Mouse (Mus musculus) hindbrain, embryonic 16.5 days (tissue): ENCODE data around the gene Stk24. TPM values are rescaled to one million over a fixed set of nuclear protein-coding genes. Genes with fewer than 3 reads are reported as not detected.

Experiments
- ATAC-seq: fragments of 200-750 bp; cut with Nextera tagmentation; 2 replicates; pipeline ENCODE4 v1.8.0; 2017; ENCODE audit warnings: moderate TSS enrichment, moderate library complexity
- H3K27ac ChIP-seq: fragments of 300-500 bp; sonication (generic); 2 replicates; pipeline ENCODE4 v1.5.1; 2014; ENCODE audit warnings: low read depth, mild to moderate bottlenecking, control low read depth, low read length, moderate library complexity
- H3K27me3 ChIP-seq: fragments of 300-500 bp; sonication (generic); replicated peaks from 2 replicates; pipeline ENCODE4 v1.6.1; 2014; ENCODE audit warnings: low read length; ENCODE audit not compliant: control insufficient read depth, insufficient read depth
- H3K36me3 ChIP-seq: fragments of 300-500 bp; sonication (generic); 2 replicates; pipeline ENCODE4 v1.6.1; 2014; ENCODE audit warnings: mild to moderate bottlenecking, low read length, moderate library complexity, mixed read lengths; ENCODE audit not compliant: control insufficient read depth, insufficient read depth
- H3K4me1 ChIP-seq: fragments of 300-500 bp; sonication (generic); 2 replicates; pipeline ENCODE4 v1.6.1; 2014; ENCODE audit warnings: low read depth, low read length; ENCODE audit not compliant: control insufficient read depth, insufficient read depth
- H3K4me2 ChIP-seq: fragments of 300-500 bp; sonication (generic); 2 replicates; pipeline ENCODE4 v1.6.1; 2014; ENCODE audit warnings: mild to moderate bottlenecking, low read length, control low read depth, moderate library complexity
- H3K4me3 ChIP-seq: fragments of 300-500 bp; sonication (generic); 2 replicates; pipeline ENCODE4 v1.5.1; 2014; ENCODE audit warnings: mild to moderate bottlenecking, low read length, control low read depth, moderate library complexity
- H3K9ac ChIP-seq: fragments of 300-500 bp; sonication (generic); 2 replicates; pipeline ENCODE4 v1.6.1; 2014; ENCODE audit warnings: low read depth, mild to moderate bottlenecking, control low read depth, low read length, moderate library complexity
- H3K9me3 ChIP-seq: fragments of 300-500 bp; sonication (generic); 2 replicates; pipeline ENCODE4 v1.6.1; 2014; ENCODE audit warnings: mild to moderate bottlenecking, low read length, moderate library complexity; ENCODE audit not compliant: control insufficient read depth
- WGBS: fragments of 180-500 bp; shearing (Covaris S2); extraction: QIAGEN DNeasy Blood & Tissue Kit; methylation state at CpG from one replicate; pipeline ENCODE4 v1.1.7; 2014; 5-methylcytosine and 5-hydroxymethylcytosine counted together
- polyA plus RNA-seq: library from polyadenylated mRNA; unstranded; fragments of >200 nt; fragmentation: Nextera tagmentation; extraction: Ambion mirVana; gene quantifications from 2 replicates; pipeline ENCODE4 v1.2.1, GENCODE M21; 2015

Gene Stk24
- polyA plus RNA-seq, 1 experiment from 2014 or later = 14.6 TPM

DNA sequence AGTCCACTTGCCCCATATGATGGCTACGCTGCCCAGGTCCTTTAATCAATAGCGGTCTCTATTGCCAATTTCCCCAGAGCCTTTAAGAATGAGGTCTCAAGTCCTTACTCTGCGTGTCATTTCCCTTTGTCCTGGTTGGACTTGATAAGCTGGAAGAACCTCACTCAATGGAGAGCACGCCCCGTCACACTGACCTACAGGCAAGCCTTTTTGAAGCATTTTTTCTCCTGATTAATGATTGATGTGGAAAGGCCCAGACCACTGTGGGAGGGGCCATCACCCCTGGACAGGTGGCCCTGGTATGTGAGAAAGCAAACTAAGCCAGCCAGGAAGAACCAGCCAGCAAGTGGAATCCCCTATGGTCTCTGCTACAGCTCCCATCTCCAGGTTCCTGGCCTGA is 81.3 kb downstream of the Stk24 start:
- Histone ChIP-seq H3K9me3 (no peaks in the 10 kb centered on the region), H3K4me3 (no peak overlapping the region), H3K27ac (no peak overlapping the region), H3K27me3 (no peaks in the 10 kb centered on the region), H3K4me1 (no peaks in the 10 kb centered on the region), H3K36me3 (no peaks in the 10 kb centered on the region), H3K9ac (no peak overlapping the region), H3K4me2 (no peak overlapping the region)
- 90% methylated on average over 5 of the region's 5 CpGs for WGBS
- ATAC-seq = no peak

DNA sequence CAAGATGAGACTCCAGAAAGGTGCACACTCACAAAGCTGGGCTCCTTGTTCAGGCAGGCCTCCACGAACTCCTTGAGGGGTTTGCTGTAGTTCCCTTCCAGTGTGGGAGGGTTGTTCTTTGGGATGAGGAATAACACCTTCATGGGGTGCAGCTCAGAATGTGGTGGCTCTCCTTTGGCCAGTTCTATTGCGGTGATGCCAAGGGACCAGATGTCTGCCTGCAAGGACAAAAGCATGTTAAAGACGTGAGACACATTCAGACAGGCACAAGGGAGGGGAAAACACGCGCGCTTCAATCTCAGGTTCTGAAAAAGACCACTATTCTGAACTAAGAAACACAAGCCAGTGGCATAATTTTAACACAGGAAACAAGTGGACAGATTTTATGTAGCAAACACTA is 82.7 kb downstream of the Stk24 start:
- Histone ChIP-seq H3K4me3 (no peak overlapping the region), H3K4me1 (no peaks in the 10 kb centered on the region), H3K27ac (no peak overlapping the region), H3K9me3 (no peaks in the 10 kb centered on the region), H3K9ac (no peak overlapping the region), H3K4me2 (no peak overlapping the region), H3K27me3 (no peaks in the 10 kb centered on the region), H3K36me3 (no peaks in the 10 kb centered on the region)
- ATAC-seq = no peak
- WGBS = 84% methylated on average over 6 of the region's 6 CpGs

DNA sequence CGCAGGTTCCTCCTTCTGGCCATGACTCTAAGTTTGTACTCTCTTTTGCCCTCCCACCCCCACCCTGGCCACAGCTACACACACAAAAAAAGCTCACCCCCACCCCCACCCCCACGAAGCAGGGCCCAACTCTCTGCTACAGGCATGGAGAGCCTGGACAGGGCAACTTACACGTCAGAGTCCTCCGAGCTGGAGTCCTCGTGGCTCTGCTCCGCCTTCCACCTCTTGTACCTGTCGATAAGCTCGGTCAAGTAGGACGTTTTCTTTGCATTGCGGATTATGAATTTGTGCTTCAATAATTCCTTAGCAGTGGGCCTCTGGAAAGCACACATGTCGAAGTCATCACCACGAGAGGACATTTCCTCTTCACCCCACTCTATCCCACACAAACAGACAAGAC is 85.3 kb downstream of the Stk24 start:
- ATAC-seq = no peak
- H3K27me3 ChIP-seq = no peaks in the 10 kb centered on the region
- H3K36me3 ChIP-seq = 0 out of 2 replicates have a peak, but pooled peaks cover 2% of the 10 kb centered on the region

DNA sequence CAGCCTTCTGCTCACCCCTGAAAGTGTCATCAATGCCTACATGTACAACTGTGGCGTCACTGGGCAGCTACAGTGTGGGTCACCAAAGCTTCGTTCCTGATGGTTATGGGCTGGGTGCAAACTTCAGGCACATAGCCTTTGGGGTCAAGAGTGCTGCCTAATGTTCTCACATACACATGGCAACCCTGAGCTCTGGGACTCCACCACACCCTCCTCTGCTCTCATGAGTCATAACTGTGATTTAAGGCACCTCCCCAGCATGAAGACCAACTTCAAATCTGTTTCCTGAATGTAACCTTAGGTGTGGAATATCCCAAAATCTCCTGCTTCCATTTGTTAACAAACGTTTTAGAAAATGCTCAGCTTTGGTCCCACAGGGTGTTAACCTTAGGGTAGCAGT is 87.4 kb downstream of the Stk24 start:
- Histone ChIP-seq H3K36me3 (0 out of 2 replicates have a peak, but pooled peaks cover 2% of the 10 kb centered on the region), H3K27me3 (no peaks in the 10 kb centered on the region), H3K4me1 (no peaks in the 10 kb centered on the region), H3K27ac (no peak overlapping the region), H3K4me2 (no peak overlapping the region), H3K4me3 (no peak overlapping the region), H3K9me3 (no peaks in the 10 kb centered on the region), H3K9ac (no peak overlapping the region)
- 91% methylated on average over 3 of the region's 3 CpGs for WGBS
- no peak for ATAC-seq

More for the DNA sequence above, 85.3 kb downstream of the Stk24 start:
- no peak overlapping the region for H3K9ac ChIP-seq
- no peaks in the 10 kb centered on the region for H3K4me1 ChIP-seq
- H3K4me2 ChIP-seq = no peak overlapping the region
- H3K9me3 ChIP-seq = no peaks in the 10 kb centered on the region
- 91% methylated on average over 12 of the region's 12 CpGs for WGBS
- H3K27ac ChIP-seq = no peak overlapping the region
- H3K4me3 ChIP-seq = no peak overlapping the region

DNA sequence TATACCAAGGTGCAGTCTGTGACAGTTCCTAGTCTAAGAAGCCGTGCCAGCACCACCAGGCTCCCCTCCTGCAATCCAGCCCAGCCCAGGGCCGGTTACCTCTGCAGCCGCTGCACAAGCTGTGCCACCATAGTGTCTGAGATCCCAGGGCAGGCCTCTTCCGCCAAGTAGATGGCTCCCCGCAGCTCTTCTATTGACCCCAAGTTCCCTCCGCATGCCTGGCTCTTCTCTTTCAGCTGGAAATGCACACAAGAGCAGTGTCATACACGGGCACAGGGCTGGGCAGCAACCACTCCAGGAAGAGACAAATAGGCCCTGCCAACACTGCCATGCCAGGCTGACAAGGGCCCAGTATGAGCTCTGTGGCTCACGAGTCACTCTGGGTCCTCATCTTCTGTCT is 87.9 kb downstream of the Stk24 start:
- no peak overlapping the region for H3K9ac ChIP-seq
- H3K27ac ChIP-seq = no peak overlapping the region
- WGBS = 80% methylated on average over 8 of the region's 8 CpGs
- ATAC-seq = peak; percentile 29; the same call in 1 of the 2 replicates
- H3K4me3 ChIP-seq = no peak overlapping the region
- no peak overlapping the region for H3K4me2 ChIP-seq
- peaks cover 6% of the 10 kb centered on the region; the same call in 1 of the 2 replicates for H3K36me3 ChIP-seq
- no peaks in the 10 kb centered on the region for H3K9me3 ChIP-seq
- no peaks in the 10 kb centered on the region for H3K4me1 ChIP-seq
- no peaks in the 10 kb centered on the region for H3K27me3 ChIP-seq

DNA sequence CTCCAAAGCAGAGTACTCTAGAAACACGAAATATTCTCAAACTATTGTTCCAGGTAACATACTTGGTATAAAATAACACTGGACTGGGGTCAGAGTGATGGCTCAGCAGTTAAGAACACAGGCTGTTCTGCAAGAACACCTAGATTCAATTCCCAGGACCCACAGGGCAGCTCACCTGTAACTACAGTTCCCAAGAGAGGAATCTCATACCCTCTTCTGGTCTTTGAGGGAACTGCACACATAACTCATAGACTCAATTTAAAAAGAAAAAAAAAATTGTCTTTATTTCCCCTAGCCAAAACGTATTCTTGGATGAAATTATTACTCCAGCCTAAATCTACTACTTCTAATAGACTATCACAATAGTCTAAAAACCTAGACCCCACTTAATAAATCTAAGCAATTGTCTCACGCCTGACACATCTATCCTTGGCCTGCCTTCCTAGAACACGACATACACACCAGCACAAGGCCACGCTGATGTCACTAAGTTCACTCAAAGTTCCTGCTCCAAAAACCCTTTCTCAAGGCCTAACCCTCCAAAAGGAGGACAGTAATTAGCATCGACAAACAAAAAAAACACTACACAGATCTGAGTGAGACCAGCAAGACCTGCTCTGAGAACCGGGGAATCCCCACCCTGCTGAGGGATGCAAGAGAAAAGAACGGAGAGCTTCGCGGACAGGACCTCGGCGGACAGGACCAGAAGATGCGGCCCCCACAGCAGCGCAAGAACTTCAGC is 94.3 kb downstream of the Stk24 start:
- no peaks in the 10 kb centered on the region for H3K9me3 ChIP-seq
- no peak overlapping the region for H3K27ac ChIP-seq
- H3K4me2 ChIP-seq = no peak overlapping the region
- no peak overlapping the region for H3K9ac ChIP-seq
- H3K4me3 ChIP-seq = no peak overlapping the region
- H3K27me3 ChIP-seq = no peaks in the 10 kb centered on the region
- WGBS = 94% methylated on average over 14 of the region's 14 CpGs
- no peak for ATAC-seq
- no peaks in the 10 kb centered on the region for H3K4me1 ChIP-seq
- peaks cover 33% of the 10 kb centered on the region for H3K36me3 ChIP-seq

DNA sequence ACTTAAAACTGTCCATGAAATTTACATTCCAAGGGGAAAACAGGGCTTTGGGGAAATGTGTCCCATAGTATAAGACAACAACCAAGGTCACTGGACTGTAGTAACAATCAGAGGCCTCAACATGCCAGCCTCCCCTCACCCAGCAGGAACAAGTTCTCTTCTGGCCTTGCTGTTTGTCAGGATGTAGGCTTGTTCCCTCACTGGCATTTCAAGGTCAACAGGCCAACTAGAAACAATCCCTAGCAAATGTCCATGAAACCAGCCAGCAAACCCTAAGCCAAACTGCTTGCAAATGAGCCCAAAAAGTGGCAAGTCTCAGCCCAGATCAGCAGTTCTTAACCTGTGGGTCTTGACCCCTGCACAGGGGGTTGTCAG is 98.5 kb downstream of the Stk24 start:
- no peak for ATAC-seq
- H3K4me2 ChIP-seq = no peak overlapping the region
- H3K27ac ChIP-seq = no peak overlapping the region
- no peak overlapping the region for H3K4me3 ChIP-seq
- no peaks in the 10 kb centered on the region for H3K4me1 ChIP-seq
- H3K9me3 ChIP-seq = no peaks in the 10 kb centered on the region
- H3K9ac ChIP-seq = no peak overlapping the region
- H3K27me3 ChIP-seq = no peaks in the 10 kb centered on the region
- peaks cover 36% of the 10 kb centered on the region for H3K36me3 ChIP-seq

DNA sequence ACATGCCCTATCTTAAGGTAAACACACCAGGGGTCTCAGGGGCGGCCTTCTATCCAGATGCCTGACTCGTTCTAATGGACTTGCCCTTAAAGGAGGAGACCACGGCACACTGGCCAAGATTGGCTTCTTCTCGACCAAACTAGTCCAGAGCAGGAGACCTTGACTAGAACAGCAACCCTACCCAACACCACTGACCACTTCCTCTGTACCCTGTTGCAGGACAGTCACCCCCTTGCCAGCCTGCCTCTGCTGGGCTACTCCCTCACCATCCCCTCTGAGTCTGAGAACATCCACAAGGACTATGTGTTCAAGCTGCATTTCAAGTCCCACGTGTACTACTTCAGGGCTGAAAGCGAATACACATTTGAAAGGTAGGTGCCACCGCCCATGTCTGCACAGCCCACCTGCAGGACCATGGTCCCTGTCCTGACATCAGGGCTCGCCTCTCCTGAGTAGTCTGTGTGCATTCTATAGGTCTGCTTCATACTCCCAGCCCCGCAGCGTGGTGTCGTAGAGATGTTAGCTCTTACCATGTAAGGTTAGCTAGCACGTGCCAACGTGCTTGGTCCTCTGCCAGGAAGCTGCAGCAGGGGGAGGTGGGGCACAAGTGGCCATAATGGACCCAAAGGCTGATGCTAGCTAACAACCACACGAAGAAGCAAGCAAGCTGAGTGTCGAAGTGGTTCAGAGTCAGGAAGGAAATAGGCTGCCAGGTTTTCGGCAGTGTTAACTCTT is 99.0 kb downstream of the Stk24 start:
- no peaks in the 10 kb centered on the region for H3K4me1 ChIP-seq
- H3K36me3 ChIP-seq = peaks cover 36% of the 10 kb centered on the region
- no peak overlapping the region for H3K9ac ChIP-seq
- no peaks in the 10 kb centered on the region for H3K27me3 ChIP-seq
- H3K27ac ChIP-seq = no peak overlapping the region
- no peak for ATAC-seq
- no peak overlapping the region for H3K4me3 ChIP-seq
- H3K4me2 ChIP-seq = no peak overlapping the region
- 81% methylated on average over 16 of the region's 16 CpGs for WGBS
- no peaks in the 10 kb centered on the region for H3K9me3 ChIP-seq

DNA sequence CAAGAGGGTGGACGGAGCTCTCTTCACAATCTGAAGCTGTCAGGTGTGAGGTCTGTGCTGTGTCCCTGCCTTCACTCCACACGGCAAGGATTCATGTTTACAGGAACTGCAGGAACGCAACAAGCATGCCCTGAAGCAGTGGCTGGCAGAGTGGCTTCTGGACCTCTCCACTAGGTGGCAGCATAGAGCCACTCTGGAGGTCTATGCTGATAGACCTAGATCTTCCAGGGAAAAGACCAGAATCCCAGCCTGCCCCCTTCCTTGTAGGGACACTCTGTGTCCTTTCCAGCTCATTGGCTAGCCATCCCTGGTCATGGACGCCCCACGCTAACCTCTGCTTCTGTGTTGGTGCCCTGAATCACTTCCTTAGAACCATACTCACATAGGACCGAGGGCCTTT is 100.7 kb downstream of the Stk24 start:
- H3K9me3 ChIP-seq = no peaks in the 10 kb centered on the region
- H3K27me3 ChIP-seq = no peaks in the 10 kb centered on the region
- H3K36me3 ChIP-seq = peaks cover 40% of the 10 kb centered on the region
- WGBS = 27% methylated on average over 6 of the region's 6 CpGs
- H3K27ac ChIP-seq = no peak overlapping the region
- H3K4me1 ChIP-seq = no peaks in the 10 kb centered on the region
- H3K9ac ChIP-seq = no peak overlapping the region
- H3K4me3 ChIP-seq = no peak overlapping the region
- ATAC-seq = peak; percentile 72
- H3K4me2 ChIP-seq = no peak overlapping the region
